Mouse (Mus musculus): ENCODE results near the gene Rela.
A peak's percentile ranks its signal among the peaks of the same experiment; 100 is the strongest.

Gene Rela

GRCm38 (mm10) chr19:5637069-5638047, at the start of gene Rela:
TSS of gene Rela (plus strand) at chr19:5637483.
- peak; percentile 60 for DNase-seq (ENCODE audit: low read depth, low spot score)

GRCm38 (mm10) chr19:5589159-5589558, 48.1 kb upstream of the Rela start:
- no peak for DNase-seq (ENCODE audit: low read depth, low spot score)

- no peak for DNase-seq (ENCODE audit: low read depth, low spot score)
Observed at GRCm38 (mm10) chr19:5591888-5592287, 45.4 kb upstream of the Rela start.

GRCm38 (mm10) chr19:5599224-5599623, 38.1 kb upstream of the Rela start:
- no peak for DNase-seq (ENCODE audit: low read depth, low spot score)

GRCm38 (mm10) chr19:5601752-5602541, 35.3 kb upstream of the Rela start, which contains the start of gene Rnaseh2c:
TSS of gene Rnaseh2c (plus strand) at chr19:5601873.
- DNase-seq (ENCODE audit: low read depth, low spot score) = peak; percentile 80

GRCm38 (mm10) chr19:5603664-5604063, 33.6 kb upstream of the Rela start:
- DNase-seq (ENCODE audit: low read depth, low spot score) = no peak

GRCm38 (mm10) chr19:5605126-5605525, 32.2 kb upstream of the Rela start:
- no peak for DNase-seq (ENCODE audit: low read depth, low spot score)

GRCm38 (mm10) chr19:5606196-5606595, 31.1 kb upstream of the Rela start:
- DNase-seq (ENCODE audit: low read depth, low spot score) = no peak

GRCm38 (mm10) chr19:5607705-5608410, 29.4 kb upstream of the Rela start:
- no peak for DNase-seq (ENCODE audit: low read depth, low spot score)

- no peak for DNase-seq (ENCODE audit: low read depth, low spot score)
Observed at GRCm38 (mm10) chr19:5608707-5609106, 28.6 kb upstream of the Rela start.

GRCm38 (mm10) chr19:5609171-5609546, 28.1 kb upstream of the Rela start:
- no peak for DNase-seq (ENCODE audit: low read depth, low spot score)

- peak; percentile 85 for DNase-seq (ENCODE audit: low read depth, low spot score)
Observed at GRCm38 (mm10) chr19:5609547-5610404, 27.5 kb upstream of the Rela start, which contains the start of gene Kat5. TSS of gene Kat5 (minus strand) at chr19:5610237.

GRCm38 (mm10) chr19:5611973-5612372, 25.3 kb upstream of the Rela start:
- DNase-seq (ENCODE audit: low read depth, low spot score) = no peak

GRCm38 (mm10) chr19:5612762-5613411, 24.4 kb upstream of the Rela start:
- no peak for DNase-seq (ENCODE audit: low read depth, low spot score)

- DNase-seq (ENCODE audit: low read depth, low spot score) = no peak
Observed at GRCm38 (mm10) chr19:5614953-5615352, 22.3 kb upstream of the Rela start.

- DNase-seq (ENCODE audit: low read depth, low spot score) = no peak
Observed at GRCm38 (mm10) chr19:5620007-5620406, 17.3 kb upstream of the Rela start.

- DNase-seq (ENCODE audit: low read depth, low spot score) = no peak
Observed at GRCm38 (mm10) chr19:5621884-5622283, 15.4 kb upstream of the Rela start.

- no peak for DNase-seq (ENCODE audit: low read depth, low spot score)
Observed at GRCm38 (mm10) chr19:5625311-5625710, 12.0 kb upstream of the Rela start.

GRCm38 (mm10) chr19:5629907-5630306, 7.4 kb upstream of the Rela start:
- DNase-seq (ENCODE audit: low read depth, low spot score) = no peak

- no peak for DNase-seq (ENCODE audit: low read depth, low spot score)
Observed at GRCm38 (mm10) chr19:5632120-5632519, 5.2 kb upstream of the Rela start.

Measured in brain, embryonic 18.5 days (tissue).